Mouse (Mus musculus) gastrocnemius, postnatal 4 days (tissue): ENCODE results near the gene P2rx4. TPM values are rescaled to one million over a fixed set of nuclear protein-coding genes. Genes with fewer than 3 reads are reported as not detected.
"Not testable (repeated sequence)": the region's sequence is repeated elsewhere in the genome, so short reads cannot be mapped to it uniquely, and the experiment has no call there.

Experiments
- DNase-seq, 2 experiments: peaks; one replicate each; pipeline ENCODE4 v3.0.0; 2021 to 2022; ENCODE audit warnings: low spot score in 2 of 2, mixed read lengths in 2 of 2
- long read RNA-seq, 2 experiments: library from polyadenylated mRNA; stranded (forward); transcript quantifications; one replicate each; pipeline ENCODE4 v2.0.0; 2021
- total RNA-seq, 2 experiments: library from RNA; stranded (reverse); gene quantifications; 2 replicates each; pipeline ENCODE4 v1.2.3; 2021

Gene P2rx4
- total RNA-seq: 10 to 100 TPM; 13.4 to 15.4 TPM
- long read RNA-seq, experiment 1, transcript P2rx4-201 (12 exons, 2,702 nt): major isoform, 18 of 30 reads
- long read RNA-seq, experiment 1, partial matches to known transcripts: 0 of 30 reads
- long read RNA-seq, experiment 1, other reads (novel, unspliced or antisense): 8 of 30 reads
- long read RNA-seq, experiment 2, transcript P2rx4-201 (12 exons, 2,702 nt): major isoform, 20 of 30 reads
- long read RNA-seq, experiment 2, partial matches to known transcripts: 0 of 30 reads
- long read RNA-seq, experiment 2, other reads (novel, unspliced or antisense): 4 of 30 reads

DNA sequence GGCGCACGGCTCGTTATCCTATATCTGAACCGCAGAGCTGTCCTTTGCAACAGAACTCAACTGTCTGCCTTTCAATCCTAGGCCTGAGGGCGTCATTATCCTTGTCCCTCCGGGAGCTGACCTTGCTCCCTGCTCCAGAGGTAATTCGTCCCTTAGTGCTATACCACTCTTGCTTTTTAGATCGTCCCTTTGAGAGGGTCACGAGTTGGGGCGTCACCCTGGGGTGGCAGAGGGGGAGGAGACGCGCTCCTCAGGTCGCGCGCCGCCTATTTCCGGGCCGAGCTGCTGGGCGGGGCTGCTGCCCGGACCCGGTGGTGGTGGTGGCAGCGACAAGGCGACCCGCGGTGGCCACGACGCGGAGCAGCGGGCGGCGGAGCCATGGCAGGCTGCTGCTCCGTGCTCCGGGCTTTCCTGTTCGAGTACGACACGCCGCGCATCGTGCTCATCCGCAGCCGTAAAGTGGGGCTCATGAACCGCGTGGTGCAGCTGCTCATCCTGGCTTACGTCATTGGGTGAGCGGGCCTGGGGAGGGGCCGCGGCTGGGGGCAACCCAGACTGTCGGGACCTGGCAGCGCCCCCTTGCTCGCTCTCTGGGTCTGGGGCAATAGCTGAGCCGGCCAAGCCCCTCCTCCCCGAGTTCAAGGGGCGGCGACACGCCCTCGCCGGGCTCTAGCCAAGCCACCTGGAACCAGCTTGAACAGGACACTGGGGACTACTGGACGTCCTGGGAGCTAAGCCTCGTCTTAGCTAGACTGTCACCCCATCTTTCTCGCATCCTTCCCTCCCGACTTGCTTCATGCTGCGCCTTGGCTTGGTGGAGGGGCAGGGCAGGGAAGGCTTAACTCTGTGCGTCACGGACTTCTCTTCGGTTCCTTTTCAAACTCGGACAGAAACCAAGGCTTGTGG is at the start of gene P2rx4:
Gene P2rx4, plus strand, starts transcription at position 269 of the 906 bp plus-strand sequence.
- peak; percentile 53 to 77 for DNase-seq

DNA sequence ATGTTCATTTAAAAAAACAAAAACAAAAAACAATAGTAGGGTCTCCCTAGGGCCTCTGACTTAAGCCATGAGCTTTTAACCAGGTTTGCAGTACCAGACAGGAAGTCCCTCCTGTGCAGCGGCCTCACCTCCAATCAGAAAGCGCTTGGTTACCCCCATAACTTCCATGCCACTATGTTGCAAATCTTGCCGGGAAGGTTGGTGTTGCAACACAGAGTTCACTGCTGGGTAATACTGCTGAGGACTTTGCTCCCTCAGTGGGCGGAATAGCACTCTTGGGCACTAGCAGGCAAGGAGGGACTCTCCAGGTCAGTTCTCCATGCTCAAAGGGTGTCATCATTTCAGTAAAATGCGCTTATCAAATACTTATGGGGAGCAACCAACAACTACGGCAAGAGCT is 44.8 kb upstream of the P2rx4 start:
- DNase-seq: no peak

DNA sequence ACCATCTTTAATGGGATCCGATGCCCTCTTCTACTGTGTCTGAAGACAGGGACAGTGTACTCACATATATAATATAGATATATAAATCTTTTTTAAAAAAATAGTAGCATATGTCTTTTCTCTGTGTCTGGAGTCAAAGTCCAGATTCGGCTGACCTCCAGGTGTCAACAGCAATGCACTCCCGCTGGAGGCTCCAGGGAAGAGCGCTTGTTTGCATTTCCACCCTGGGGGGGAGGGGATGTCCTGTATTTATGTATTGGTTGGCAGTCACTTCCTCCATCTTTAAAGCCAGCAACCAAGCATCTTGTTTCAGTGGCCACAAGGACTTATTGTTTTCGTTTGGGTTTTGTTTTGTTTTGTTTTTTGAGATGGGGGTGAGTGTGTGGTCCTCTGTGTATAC is 42.3 kb upstream of the P2rx4 start:
- no peak for DNase-seq

DNA sequence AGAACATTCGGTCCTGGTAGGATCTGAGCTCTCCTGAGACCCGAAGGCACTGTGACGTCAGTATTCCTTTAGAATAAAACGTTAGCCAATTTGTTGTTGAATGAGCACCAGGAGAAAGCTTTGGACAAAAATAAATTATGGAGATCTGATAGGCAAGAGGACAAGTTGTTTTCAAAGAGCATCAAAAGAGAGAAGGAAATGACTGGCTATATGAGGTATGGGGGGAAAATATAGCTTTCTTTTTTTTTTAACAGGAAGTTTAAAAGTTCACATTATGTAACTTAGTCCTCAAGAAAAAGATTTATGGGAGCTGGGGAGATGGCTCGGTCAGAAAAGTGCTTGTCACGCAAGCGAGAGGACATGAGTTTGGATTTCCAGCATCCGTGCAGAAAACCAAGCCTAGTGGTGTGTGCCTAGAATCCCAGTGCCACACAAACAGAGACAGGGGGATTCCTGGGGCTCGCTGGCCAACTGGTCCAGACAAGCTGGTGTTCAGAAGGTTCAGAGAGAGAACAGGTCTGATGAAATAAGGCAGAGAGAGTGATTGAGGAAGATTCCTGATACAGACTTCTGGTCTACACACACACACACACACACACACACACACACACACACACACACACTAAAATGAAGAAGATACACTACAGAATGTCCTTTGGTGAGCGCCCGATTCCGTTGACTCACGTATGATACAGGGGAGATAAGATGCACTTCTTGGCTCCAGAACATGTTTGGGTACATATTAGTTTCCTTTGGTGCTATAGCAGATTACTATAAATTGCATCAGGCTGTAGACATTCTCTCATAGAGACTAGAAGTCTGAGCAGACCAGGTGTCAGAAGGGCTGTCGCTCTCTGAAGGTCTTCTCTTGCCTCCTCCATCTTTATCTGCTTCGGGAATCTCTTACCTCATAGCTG is 38.1 kb upstream of the P2rx4 start:
- no peak for DNase-seq

DNA sequence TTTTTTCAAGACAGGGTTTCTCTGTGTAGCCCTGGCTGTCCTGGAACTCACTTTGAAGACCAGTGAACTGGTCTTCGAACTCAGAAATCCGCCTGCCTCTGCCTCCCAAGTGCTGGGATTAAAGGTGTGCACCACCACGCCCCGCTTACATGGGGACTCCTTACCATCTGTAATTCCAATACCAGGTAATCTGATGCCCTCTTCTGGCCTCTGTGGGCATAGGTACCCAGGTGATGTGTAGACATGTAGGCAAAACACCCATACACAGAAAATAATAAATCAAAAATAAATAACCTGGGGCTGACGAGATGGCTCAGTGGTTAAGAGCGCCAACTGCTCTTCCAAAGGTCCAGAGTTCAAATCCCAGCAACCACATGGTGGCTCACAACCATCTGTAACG is 35.7 kb upstream of the P2rx4 start:
- DNase-seq: not testable (repeated sequence)

DNA sequence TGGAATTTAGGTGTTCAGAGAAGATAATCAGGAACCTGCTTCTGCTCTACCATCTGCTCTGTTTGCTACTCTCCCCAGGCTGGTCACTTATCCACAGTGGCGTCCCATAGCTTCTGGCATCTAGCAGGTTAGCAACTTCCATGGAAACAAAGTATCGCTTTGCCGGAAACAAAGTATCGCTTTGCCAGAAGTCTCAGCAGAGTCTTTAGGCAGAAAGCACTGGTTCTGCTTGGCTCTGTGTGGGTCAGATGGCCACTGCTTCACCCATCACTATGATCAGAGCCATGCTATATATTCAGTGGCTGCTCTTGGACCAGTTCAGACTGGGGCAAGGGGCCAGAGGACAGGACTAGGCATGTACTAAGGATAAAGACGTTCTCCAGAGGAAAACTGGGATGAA is 35.0 kb upstream of the P2rx4 start:
- no peak for DNase-seq

DNA sequence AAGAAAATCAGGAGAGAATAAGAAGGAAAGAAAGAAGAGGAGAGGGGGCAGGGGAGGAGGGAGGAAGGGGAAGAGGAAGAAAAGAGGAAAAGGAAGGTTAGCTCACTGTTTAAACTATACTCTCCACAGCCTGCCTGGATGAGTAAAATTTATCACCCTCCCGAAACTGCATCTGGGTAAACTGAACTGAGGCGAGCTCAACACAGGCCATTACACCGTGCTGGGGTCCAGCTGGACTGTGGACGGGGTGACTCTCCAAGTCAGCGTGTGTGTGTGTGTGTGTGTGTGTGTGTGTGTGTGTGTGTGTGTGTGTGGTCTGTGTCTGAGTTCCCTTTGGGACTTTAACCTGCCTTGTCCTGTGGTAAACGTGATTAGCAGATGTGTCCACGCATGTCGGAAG is 31.3 kb upstream of the P2rx4 start:
- no peak for DNase-seq

DNA sequence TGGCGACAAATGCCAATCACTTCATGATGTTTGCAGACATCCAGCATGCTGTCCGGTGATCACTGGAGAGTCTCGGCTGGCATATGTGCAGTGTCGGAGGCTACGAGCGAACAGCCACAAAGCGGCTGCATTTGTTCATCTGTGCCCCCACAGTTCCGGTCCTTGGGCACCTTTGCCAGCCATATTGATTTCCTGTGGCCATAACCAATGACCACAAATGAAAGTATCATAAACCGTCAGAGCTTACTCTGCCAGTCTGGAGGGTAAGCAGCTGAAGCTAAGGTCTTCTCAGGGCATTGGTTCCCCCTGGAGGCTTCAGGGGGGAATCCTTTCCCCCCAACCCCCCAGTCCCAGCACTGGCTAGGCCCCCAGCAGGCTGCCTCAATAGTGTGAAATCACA is 29.4 kb upstream of the P2rx4 start:
- DNase-seq: no peak

DNA sequence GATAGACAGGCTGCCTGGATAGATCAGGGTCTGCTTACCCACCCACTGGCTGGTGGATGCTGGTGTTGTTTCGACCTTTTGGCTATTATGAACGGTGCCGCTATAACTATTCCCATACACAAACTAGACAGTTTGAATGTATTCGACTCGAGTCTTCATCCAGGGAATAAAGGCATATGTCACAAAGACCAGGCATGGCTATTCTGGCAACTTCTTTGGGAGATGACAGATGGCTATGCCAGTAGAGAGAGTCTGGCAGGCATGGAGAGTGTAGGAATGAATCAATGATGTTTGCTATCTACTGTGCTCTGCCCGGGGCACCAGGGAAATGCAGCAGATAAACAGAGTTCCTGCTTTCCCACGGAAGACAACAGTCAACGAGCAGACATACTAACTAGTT is 27.5 kb upstream of the P2rx4 start:
- no peak for DNase-seq

DNA sequence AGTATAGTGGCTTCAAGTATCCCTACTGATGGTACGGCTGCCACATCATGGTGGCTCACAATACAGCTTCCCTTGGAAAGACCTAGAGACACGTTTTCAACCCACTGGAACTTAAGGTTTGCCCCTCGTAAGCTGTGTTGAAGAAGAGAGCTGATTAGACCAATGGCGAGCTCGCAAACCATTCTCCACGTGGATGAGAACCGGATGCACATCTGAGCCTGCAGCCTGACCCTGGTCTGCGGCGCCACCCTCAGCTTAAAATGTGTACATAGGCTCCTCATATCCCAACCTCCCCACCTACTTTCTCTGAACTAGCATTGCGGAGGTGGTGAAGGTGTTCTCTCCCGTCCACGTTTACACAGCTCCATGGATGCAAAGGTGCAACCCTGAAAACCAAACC is 26.1 kb upstream of the P2rx4 start:
- DNase-seq: no peak

DNA sequence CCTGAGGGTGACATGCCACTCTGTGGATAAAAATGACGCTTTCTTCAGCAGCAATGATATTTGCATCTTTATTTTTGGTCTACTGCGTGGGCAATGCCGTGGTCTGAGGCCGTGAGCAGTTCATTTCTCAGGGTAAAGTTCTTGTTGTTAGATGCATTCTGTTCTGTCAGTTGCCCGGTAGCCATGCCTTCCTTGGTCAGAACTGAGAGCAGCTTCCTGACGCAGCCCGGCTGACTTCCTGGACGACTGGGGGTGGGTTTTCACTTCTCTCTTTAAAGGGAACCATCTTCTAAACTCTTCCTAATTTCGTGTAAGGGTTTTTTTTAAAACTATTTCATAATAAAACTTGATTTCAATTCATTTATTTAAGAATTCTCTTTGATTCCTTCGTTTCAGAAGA is 23.4 kb upstream of the P2rx4 start:
- DNase-seq: no peak

DNA sequence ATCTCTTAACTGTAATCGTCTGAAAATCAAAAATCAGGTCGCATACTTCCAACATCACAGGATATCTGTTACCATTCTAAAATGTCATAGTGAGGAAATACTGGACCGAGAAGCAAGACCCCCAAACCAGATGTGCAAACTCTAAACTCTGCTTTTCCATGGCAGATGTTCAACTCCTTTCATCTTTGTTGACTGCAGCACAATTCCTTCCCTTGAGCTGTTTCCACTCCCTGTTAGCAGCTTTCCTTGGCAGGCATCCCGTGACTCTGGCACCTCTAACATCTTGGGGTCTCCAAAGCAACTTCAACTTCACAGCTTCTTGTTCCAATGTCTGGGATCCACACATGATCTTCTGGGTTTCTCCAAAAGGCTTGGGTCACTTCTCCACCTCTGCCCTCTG is 20.0 kb upstream of the P2rx4 start:
- no peak for DNase-seq

DNA sequence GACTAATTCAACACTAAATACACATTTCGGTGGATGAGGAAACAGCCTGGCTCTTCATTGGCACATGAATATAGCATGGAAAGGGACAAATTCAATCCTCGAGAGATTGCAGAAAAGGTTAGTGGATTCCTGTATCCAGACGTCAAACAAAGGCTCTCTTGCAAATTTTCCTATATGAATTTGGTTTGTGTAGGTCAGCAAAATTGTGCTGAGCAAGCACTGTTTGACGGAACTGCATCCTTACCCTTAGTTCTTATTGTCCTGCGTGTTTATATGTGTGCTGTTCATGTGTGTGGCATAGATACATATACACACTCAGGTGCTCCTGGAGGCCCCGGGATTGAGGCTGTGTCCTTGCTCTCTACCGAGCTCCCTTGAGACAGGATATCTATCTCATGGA is 18.2 kb upstream of the P2rx4 start:
- DNase-seq: no peak

DNA sequence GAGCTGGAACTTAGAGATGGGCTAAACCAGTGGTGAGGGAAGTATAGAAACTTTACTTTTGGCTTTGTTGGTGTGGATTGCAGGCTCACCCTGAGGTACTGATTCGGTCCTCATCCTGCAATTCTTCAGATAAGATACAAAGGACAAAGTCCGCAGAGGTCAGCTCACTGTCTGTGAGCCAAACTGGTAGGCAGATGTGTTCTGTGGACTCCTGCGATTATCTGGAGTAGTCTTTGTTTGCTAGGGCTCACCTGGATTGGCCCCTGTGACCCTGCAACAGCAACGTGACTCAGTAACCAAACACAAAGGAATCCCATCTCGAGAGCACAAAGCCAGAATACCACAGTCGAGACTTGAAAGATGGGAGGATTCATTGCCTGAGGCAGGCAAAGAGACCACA is 16.9 kb upstream of the P2rx4 start:
- DNase-seq: no peak

DNA sequence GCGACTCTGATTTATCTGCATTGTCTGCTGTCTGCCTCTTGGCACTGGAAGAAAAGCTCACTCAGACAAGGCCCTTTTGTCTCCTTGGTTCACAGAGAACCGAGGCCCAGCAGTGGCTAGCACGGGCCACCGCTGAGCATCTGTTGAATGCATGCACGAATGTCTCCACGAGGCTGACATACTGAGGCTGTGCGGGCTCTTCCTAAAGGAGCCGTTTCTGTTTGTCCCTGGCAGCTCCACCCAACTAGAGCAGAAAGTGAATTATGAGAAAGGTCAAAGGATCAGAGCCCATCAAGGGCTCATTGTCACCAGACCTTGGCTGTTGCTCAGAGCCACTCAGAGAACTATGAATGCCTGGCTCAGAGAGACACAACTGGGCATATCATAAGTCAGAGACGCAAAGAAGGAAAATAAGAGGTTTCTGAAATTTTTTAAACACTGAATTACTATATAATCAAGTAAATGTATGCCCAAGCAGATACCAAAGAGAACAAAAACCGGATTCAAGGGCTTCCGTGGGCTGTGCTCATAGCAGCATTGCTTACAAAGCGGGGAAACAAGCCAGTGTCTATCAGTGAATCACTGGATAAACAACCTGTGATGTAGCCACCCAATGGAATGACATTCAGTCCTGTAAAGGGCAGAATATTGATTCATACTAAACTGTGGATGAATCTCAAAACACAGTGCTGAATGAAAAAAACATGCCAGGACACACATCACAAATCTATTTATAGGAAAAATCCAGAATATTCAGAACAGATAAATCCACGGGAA is 13.7 kb upstream of the P2rx4 start:
- DNase-seq: no peak

DNA sequence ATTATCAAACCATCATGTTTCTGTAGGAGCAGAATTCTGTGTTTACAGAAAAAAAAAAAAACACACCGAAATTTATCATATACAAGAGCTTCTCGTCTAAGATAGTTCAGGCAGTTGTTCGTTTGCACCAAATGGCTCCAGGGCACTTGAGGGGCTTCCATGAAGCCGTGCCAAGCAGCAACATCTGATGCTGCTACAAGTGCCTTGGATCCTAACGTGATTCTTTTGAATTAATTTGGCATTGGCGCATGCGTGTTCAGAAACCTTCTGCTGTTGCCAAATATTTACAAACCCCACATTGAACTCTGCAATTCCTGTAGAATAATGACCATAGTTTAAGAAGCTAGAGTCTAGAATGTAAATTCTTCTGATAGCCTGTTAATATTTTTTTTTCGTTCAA is 11.8 kb upstream of the P2rx4 start:
- no peak for DNase-seq

DNA sequence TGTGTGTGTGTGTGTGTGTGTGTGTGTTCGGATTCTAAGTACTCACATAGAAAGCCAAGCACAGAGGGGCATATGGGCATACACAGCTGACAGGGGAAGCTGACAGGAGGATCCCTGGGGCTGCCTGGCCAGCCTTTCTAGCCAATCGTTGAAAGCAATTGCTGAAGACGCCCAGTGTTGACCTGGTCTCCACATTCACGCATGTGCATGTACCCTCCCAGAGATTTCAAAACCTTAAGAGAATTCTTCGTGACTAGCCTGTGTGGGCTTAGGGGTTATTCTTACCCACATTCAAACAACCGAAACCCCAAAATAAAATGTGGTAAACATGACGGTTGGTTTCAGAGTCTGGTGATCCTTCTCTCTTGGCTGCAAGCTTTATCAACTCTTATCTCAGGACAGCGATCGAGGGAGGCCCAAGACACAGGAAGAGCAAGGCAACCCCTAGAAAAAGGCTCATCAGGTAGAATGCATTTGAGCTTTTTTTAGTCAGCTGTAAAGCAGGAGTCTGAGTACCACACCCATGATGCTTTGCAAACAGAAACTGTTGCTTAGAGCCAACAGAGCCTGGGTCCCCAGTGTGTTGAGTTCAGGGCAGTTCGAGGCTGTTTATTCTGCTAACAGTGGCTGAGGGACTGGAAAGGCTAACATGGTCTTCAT is 9.2 kb upstream of the P2rx4 start:
- DNase-seq: no peak

DNA sequence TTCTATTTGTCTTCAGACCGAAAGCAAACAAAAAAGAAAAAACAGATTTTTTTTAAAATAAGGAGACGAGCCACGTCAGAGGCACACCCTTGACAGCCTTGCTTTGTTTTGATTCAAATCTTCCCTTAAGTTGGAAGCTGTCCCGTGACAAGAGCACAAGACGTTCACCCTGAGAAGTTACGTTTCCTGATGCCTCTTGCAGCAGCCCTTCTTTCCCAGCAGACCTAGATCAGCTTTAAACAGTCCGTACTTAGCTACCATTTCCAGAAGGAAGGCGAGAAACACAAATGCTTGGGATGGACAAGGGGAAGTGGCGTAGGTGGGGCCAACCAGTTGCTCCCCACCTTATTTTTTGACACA is 8.7 kb upstream of the P2rx4 start:
- no peak for DNase-seq

DNA sequence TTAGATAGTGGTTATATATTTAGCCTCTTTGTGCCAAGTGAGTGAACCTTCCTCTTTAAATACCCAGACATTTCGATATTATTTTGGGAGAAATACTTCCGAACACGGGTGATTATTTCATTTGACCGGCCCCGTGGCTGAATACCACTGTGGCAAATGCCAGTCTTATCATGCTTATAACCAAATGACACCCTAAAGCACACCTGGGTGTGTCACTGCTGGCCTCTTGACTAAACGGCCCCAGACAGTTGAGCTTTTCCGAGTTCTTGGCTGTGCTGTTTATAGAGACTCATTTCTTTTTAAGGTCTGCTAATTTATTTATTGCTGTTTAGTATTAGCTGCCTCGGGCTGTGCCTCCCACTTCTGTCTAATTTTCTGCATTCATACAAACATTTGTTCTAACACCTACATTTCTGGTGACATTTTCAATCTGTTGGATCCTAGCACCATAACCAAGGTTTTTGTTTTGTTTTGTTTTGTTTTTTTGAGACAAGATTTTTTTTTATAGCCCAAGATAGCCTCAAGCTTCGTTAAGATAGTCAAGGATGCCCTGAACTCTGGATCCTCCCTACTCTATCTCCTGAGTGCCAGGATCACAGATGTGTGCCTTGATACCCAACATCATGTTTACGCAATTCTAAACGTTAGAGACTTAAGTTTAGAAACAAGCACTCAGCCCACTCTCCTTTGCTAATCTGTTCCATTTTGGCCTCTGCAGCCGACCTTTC is 7.1 kb upstream of the P2rx4 start:
- no peak for DNase-seq

DNA sequence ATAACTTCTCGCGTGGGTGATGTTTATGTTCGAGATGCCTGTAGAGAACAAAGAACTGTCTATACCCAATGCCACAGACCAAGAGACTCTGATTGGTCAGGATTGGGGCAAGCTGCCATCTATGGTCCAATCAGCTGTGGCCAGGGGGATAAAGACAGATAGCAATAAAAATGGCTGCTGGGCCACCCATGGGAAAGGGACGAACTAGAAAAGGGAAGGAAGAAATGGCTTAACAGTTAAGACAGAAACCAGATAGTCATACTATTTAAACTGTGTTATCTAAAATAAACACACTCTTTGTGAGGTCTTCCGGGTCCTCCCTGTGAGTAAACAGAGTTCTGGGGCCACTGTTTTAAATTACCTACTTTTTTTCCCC is 6.5 kb upstream of the P2rx4 start:
- no peak for DNase-seq
